Mouse (Mus musculus) left cerebral cortex, adult 2 months (tissue): Measurements from ENCODE around the gene Slc12a9. TPM values are rescaled to one million over a fixed set of nuclear protein-coding genes. Genes with fewer than 3 reads are reported as not detected.

Experiments
- DNase-seq, 2 experiments: peaks; one replicate each; pipeline ENCODE4 v3.0.0; 2021 to 2022; ENCODE audit warnings: low spot score in 2 of 2, mixed read lengths in 1 of 2; ENCODE audit errors: extremely low spot score in 1 of 2
- H3K27ac ChIP-seq: fragments of 200-600 bp; 2 replicates; pipeline ENCODE4 v1.8.1; 2022
- H3K4me3 ChIP-seq: fragments of 200-600 bp; 2 replicates; pipeline ENCODE4 v1.8.1; 2022
- CTCF ChIP-seq: fragments of 200-600 bp; IDR thresholded peaks from 2 replicates; pipeline ENCODE4 v1.8.1; 2022; ENCODE audit warnings: antibody characterized with exemption, mild to moderate bottlenecking, moderate library complexity
- intact Hi-C: fragments of 180-260 bp; cut with DNase I; formaldehyde crosslinking; loops from one replicate; pipeline ENCODE4 v1.15.1; 2025
- total RNA-seq, 2 experiments: library from RNA; stranded (reverse); gene quantifications; 2 replicates each; pipeline ENCODE4 v1.2.3; 2021

Slc12a9 gene
- total RNA-seq, 2 experiments from 2014 or later = 22.8 to 25.1 TPM

DNA sequence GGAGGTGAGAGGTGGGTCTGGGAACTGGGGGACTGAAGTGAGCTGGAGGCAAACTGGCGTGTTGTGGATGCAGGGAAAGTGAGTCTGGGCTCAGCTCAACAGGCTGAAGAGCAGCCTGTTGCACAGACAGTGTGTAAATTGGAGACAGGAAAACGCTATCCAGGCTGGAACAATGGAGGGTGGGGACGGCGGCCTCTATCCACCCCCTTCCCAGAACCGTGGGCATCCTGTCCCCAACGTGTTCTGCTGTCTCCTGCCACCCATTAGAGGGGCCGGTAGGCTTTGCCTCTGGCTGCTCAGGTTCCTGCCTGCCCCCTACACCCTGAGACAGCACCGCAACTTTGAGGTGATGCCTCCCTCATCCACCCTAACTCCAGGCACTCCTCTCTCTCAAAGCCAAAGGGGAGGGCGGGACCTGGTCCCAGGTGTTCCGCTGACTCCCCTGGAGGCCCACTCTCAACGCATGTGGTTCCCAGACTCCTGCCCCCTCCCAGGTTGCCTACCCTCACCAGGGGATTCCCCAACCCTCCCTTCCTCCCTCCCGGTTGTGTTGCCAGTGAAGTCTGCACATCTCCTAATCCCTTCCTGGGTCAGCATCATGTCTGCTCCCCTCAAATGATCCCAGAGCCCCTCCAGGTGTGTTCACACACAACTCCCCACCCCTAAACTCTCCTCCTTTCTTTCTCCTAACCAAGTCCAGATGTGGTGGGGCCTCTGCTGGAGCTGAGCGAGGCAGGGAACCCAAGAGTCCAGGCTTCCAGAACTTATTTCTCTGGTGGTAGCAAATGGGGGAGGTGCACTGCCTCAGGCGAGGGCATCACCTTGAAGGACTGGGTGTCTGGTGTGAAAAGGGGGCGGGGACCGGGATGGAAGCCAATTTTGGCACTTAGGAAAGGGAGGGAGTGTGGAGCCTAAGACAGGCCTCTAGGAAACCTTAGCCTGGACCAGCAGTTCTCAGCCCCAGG is 18.9 kb upstream of the Slc12a9 start:
- intact Hi-C loops = no loop called here
- DNase-seq = no peak
- no peak for TF ChIP-seq CTCF
- Histone ChIP-seq H3K27ac (no peak overlapping the region), H3K4me3 (no peak overlapping the region)

DNA sequence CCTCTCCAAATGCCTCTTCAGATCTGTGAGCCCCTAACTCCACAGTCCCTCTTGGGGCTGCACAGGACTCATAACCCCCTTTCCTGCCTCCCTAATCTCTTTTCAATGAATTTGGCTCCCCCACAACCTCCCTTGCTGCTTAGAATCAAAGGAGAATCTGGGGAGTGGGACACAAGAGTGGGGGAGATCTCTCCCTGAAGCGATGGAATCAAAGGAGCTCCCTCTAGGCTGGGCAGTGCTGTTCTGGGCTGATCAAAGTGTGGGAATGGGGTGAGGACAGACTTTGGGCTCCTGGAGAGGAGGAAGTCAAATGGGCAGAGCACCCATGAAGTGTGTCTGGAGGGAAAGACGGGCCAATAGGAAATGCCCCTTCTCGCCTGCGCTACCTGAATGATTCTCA is 18.0 kb upstream of the Slc12a9 start:
- peak overlapping the region; percentile 53; the same call in 1 of the 2 replicates for H3K4me3 ChIP-seq

GRCm38 (mm10) chr5:137351058-137351380 is 17.6 kb upstream of the Slc12a9 start:
- no peak for DNase-seq
- Histone ChIP-seq H3K4me3 (peak overlapping the region; percentile 53), H3K27ac (no peak overlapping the region)
- no peak for TF ChIP-seq CTCF
- intact Hi-C loops = no loop called here

More for the DNA sequence above, 18.0 kb upstream of the Slc12a9 start:
- intact Hi-C loops = no loop called here
- no peak overlapping the region for H3K27ac ChIP-seq
- no peak for TF ChIP-seq CTCF
- no peak for DNase-seq

DNA sequence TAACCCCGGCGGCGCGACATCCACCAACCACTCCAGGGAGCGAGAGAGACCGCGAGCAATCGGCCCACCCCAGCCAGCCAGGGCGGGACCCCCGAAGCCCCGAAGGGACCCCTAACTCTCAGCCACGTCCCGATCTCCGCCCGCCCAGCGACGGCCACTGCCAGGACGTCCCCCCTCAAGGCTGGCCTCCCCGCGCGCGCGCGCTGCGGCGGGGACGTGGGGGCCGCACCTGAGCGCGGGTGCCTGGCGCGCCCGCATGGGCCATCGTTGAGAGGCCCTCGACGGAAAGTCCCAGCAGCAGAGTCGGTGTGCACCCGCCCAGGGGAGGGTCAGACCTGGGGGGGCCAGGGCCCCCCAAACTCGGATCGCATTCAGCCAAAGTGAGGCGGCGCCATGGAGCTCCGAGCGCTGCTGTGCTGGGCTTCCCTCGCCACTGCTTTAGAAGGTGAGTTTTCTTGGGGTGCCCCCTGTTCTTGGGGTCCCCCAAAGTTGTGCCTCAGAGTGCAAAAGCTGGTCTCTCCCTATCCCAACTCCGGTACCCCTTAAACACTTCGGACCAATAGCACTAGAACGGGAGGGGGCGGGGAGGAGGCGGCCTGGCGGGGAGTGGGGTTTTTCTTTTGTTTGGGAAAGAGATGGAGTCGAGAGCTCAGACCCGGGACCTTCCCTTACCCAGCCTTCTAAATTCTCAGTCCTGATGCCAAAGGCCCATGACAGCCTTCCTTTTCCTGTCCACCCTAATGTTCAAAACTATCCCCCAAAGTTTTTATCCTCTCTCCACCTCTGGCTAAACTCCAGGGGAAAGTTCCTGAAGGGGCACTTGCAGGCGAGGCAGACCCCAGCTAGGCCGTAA is 17.0 kb upstream of the Slc12a9 start:
- DNase-seq = no peak
- intact Hi-C loops = no loop called here
- H3K27ac ChIP-seq = peak overlapping the region; percentile 66
- TF ChIP-seq CTCF = no peak
- peak overlapping the region; percentile 53 for H3K4me3 ChIP-seq

- Histone ChIP-seq H3K27ac (peak within 1 kb of the TSS; percentile 66), H3K4me3 (peak within 1 kb of the TSS; percentile 53)
- intact Hi-C loops = no loop called here
- no peak; the same call in 1 of the 2 replicates for TF ChIP-seq CTCF
- peak; percentile 37 to 63 for DNase-seq
These were observed 16.2 kb upstream of the Slc12a9 start, which contains the start of gene Ephb4 for GRCm38 (mm10) chr5:137349384-137350204. Ephb4 (plus strand) TSS chr5:137350109.

- no peak for TF ChIP-seq CTCF
- peak overlapping the region; percentile 53 for H3K4me3 ChIP-seq
- no peak overlapping the region for H3K27ac ChIP-seq
- intact Hi-C loops = no loop called here
- no peak for DNase-seq
These were observed 15.3 kb upstream of the Slc12a9 start for GRCm38 (mm10) chr5:137348482-137349383.

DNA sequence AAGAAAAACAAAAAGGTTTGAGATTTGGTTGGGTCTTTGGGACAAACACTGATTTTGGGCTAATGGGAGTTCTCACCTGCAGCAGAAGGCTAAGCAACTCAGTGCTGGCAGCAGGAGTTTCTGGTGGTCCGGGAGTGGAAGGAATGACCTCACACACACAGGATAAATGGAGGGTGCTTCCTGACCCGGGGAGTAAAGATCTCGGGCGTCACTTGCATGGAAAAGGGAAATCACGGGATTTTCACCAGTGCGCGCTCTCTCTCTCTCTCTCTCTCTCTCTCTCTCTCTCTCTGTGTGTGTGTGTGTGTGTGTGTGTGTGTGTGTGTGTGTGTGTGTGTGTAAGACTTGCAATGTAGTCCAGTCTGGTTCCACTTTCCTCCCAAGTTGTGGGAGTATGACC is 14.5 kb upstream of the Slc12a9 start:
- intact Hi-C loops = no loop called here
- no peak for TF ChIP-seq CTCF

DNA sequence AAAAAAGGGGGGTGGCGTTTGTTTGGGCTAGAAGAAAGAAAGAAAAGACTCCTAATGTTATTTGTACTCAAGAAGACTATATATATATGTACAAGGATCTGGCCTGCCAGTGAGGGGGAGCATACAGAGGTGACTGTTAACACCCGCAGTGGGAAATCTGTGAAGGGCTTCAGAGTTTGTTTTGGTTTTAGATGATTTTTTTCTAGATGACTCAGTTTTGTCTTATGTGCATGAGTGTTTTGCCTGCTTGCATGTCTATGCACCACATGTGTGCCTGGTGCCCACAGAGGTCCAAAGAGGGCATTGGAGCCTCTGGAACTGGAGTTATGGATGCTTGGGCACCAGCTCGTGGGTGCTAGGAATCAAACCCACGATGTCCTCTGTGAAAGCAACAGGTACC is 13.6 kb upstream of the Slc12a9 start:
- no peak overlapping the region for H3K27ac ChIP-seq
- H3K4me3 ChIP-seq = no peak overlapping the region
- DNase-seq = no peak
- TF ChIP-seq CTCF = no peak
- intact Hi-C loops = no loop called here

More for the DNA sequence above, 14.5 kb upstream of the Slc12a9 start:
- no peak overlapping the region for H3K4me3 ChIP-seq
- DNase-seq = no peak
- H3K27ac ChIP-seq = no peak overlapping the region

GRCm38 (mm10) chr5:137346388-137346787 is 13.0 kb upstream of the Slc12a9 start:
- TF ChIP-seq CTCF = no peak
- no peak overlapping the region for H3K4me3 ChIP-seq
- intact Hi-C loops = no loop called here

DNA sequence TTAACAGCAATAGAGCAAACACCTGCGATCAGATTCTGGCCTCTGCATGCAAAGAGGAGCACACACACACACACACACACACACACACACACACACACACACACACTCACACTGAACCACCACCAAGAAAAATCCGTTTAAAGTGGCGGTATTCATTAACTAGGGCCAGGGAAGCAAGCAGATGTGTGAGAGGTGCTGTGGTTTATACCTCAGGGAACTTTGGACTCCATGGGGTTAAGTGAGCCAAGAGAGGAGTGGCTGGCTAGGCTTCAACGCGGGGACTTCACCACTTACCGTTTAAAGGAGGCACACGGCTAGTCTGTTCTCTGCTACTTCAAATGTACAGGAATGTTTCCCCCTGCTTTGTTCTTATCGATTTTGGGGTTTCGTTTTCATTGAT is 12.4 kb upstream of the Slc12a9 start:
- intact Hi-C loops = no loop called here
- Histone ChIP-seq H3K27ac (no peak overlapping the region), H3K4me3 (no peak overlapping the region)
- TF ChIP-seq CTCF = no peak
- no peak for DNase-seq

More at GRCm38 (mm10) chr5:137346388-137346787, 13.0 kb upstream of the Slc12a9 start:
- no peak for DNase-seq
- H3K27ac ChIP-seq = no peak overlapping the region

DNA sequence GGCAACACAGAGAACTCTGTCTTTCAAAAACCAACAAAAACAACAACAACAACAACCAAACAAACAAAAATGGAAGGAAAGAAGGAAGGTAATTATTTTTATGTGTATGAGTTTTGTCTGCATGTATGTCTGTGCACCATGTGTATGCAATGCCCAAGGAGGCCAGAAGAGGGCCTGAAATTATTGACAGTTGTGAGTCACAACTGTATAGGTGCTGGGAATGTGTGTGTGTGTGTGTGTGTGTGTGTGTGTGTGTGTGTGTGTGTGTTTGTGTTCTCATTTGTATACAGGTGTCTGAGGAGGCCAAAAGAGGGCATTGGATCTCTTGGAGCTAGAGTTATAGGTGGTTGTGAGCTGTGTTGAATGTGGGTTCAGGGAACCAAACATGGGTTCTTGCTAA is 10.5 kb upstream of the Slc12a9 start:
- DNase-seq = no peak
- TF ChIP-seq CTCF = no peak
- Histone ChIP-seq H3K4me3 (no peak overlapping the region), H3K27ac (no peak overlapping the region)
- intact Hi-C loops = no loop called here
